Mouse (Mus musculus) gastrocnemius, adult 2 months (tissue): ENCODE data around the gene Fer1l4. TPM values are rescaled to one million over a fixed set of nuclear protein-coding genes. Genes with fewer than 3 reads are reported as not detected.

Source experiments
- DNase-seq: peaks from one replicate; pipeline ENCODE4 v3.0.0; 2022
- H3K27ac ChIP-seq: fragments of 200-600 bp; 2 replicates; pipeline ENCODE4 v1.8.1; 2022; ENCODE audit warnings: mild to moderate bottlenecking
- H3K4me3 ChIP-seq: fragments of 200-600 bp; 2 replicates; pipeline ENCODE4 v1.8.1; 2022; ENCODE audit warnings: mild to moderate bottlenecking, moderate library complexity
- CTCF ChIP-seq: fragments of 200-600 bp; IDR thresholded peaks from 2 replicates; pipeline ENCODE4 v1.8.1; 2022; ENCODE audit warnings: antibody characterized with exemption, mild to moderate bottlenecking, moderate library complexity
- intact Hi-C: fragments of 180-260 bp; cut with DNase I; formaldehyde crosslinking; loops from one replicate; pipeline ENCODE4 v1.15.1; 2025
- total RNA-seq, 2 experiments: library from RNA; stranded (reverse); gene quantifications; 2 replicates each; pipeline ENCODE4 v1.2.3; 2021

Gene Fer1l4
- total RNA-seq, 2 experiments from 2014 or later: not detected

DNA sequence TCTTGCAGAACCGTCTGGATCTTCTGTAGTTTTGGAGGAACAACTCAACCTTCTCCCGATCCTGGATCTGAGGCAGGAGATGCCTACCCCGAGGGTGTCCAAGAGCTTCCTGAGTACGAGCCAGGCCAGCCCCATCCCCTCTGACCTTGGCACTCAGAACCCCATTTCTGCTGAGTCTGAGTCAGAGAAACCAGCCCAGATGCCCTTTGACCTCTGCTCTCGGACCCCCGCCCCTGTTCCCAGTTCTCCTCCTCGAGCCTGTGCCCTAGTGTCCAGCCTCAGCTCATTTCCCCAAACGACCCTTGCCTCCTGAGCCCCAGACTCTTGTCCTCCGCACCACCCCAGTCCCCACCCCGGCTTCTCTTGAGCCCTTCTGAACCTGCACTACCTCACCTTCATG, 13.4 kb upstream of the Fer1l4 start:
- TF ChIP-seq CTCF: no peak
- peak overlapping the region; percentile 70; the same call in 1 of the 2 replicates for H3K27ac ChIP-seq
- intact Hi-C loops: no loop called here
- H3K4me3 ChIP-seq: peak overlapping the region; percentile 89
- DNase-seq: no peak

- Histone ChIP-seq H3K27ac (peak within 1 kb of the TSS; percentile 70), H3K4me3 (peak within 1 kb of the TSS; percentile 89)
- intact Hi-C loops: no loop called here
- no peak for TF ChIP-seq CTCF
- peak; percentile 82 for DNase-seq
Measured at GRCm38 (mm10) chr2:156065099-156066041, 12.6 kb upstream of the Fer1l4 start, which contains the start of gene Spag4. TSS of gene Spag4 (plus strand) at chr2:156065175.

DNA sequence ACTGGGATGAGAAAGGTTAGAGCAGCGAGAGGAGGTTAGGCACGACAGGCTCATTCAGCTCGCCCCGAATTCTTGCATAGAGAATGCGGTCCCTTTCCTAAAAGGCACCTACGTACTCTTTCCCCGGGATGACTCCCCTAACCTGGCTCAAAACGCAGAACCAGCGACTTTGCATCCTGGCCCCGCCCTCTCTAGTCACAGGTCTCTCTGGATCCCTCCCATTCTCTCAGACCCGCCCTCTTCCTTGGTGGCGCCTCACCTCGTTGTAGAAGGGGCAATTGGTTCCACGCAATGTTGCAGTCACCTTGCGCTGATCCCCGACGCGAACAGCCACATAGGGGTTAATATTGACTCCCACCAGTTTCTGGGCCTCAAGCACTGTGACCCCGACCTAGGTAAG, 4.8 kb downstream of the Fer1l4 start:
- DNase-seq: no peak
- H3K4me3 ChIP-seq: no peak overlapping the region
- no peak for TF ChIP-seq CTCF
- intact Hi-C loops: no loop called here
- no peak overlapping the region for H3K27ac ChIP-seq

GRCm38 (mm10) chr2:156042903-156043302, 9.8 kb downstream of the Fer1l4 start:
- H3K27ac ChIP-seq: no peak overlapping the region
- TF ChIP-seq CTCF: no peak
- H3K4me3 ChIP-seq: no peak overlapping the region
- no peak for DNase-seq
- intact Hi-C loops: no loop called here

DNA sequence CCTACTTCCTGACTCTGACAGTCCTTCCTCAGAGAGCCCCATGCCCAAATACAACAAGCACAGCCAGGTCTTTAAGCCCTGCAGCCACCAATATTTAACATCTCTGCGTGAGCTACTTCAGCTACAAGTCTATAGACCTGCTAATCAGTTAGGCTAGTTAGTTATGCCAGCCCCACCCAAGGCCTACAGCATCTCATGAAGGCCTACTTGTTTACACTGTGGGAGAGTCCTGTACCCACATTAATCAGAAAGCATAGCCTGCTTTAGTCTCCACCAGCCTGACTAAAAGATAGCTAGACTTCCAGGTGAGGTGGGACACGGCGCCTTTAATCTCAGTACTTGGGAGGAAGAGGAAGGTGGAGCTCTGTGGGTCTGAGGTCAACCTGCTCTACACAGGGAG, 13.4 kb downstream of the Fer1l4 start:
- no peak overlapping the region for H3K4me3 ChIP-seq
- intact Hi-C loops: no loop called here
- no peak for DNase-seq
- H3K27ac ChIP-seq: no peak overlapping the region
- TF ChIP-seq CTCF: no peak

DNA sequence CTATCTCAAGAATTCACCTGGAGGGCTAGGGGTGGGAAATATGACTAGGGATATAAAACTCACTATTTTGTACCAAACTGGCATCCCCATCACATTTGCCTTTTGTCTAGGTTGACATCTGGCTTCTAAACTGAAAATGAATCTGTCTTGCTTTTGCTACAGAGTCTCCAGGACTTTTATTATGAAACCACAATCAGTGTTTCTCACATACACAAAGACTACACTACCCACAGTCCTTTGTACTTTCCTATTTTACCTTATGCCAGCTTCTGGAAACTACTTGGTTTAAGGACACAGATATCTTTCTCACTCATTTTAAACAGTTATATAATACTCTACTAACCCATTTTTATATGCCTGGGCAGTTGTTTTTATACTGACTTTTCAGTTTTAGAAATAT, 27.3 kb downstream of the Fer1l4 start:
- no peak for TF ChIP-seq CTCF
- intact Hi-C loops: no loop called here
- DNase-seq: no peak
- no peak overlapping the region for H3K27ac ChIP-seq
- H3K4me3 ChIP-seq: no peak overlapping the region

DNA sequence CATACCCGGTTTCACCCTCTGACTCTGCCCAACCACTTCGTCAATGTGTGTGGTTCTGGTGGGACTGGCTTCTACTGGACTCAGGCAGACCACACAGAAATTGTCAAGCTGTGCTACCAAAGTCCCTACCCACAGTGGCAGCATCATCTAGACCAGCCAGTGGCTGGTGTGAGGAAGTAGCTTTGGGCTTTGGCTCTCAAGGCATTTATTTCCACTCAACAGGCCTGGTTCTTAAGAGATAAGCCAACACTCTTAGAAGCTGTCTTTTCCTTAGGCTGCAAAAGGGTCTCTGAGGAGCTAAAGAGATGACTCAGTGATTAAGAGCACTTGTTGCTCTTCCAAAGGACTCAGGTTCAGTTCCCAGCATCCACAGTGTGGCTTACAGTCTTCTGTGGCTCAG, 31.0 kb downstream of the Fer1l4 start:
- Histone ChIP-seq H3K4me3 (no peak overlapping the region), H3K27ac (no peak overlapping the region)
- no peak for DNase-seq
- intact Hi-C loops: no loop called here
- no peak for TF ChIP-seq CTCF

DNA sequence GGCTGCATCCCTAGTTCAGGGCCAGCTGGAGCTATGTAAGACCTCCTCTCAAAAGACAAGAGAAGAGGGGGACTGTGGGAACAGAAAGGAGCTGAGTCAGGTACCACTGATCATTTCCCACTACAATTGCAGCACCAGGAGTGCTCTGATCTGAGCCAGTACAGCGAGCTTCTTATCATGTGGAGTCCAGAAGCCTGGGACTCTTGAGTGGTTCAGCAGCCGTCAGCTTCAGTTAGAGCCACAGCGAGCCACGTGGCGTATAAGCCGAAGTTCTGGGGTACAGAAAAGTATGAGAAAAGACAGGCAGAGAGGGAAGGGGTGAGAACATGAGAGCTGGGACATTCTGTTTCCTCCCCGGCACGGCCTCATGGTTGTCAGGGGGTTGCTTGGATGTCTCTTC, 31.5 kb downstream of the Fer1l4 start:
- DNase-seq: no peak
- Histone ChIP-seq H3K4me3 (no peak overlapping the region), H3K27ac (no peak overlapping the region)
- intact Hi-C loops: no loop called here
- TF ChIP-seq CTCF: no peak

DNA sequence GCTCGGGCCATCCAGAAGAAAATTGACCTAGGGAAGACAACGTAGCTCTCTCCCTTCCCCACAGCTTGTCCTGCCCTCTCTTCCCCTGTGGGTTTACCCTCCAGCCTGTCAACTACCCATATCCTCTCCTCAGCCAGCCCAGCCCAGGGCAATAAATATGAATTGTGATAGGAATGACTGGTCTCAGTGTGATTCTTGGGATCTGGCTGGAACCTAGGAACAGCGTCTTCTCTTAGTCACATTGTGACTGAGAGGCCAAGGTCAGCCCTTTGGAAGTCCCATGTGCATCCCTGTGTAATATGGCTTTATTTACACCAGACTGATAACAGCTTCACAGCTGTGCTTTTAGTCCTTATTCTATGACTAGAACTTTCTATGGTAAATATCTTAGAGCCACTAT, 34.6 kb downstream of the Fer1l4 start:
- Histone ChIP-seq H3K4me3 (no peak overlapping the region), H3K27ac (no peak overlapping the region)
- intact Hi-C loops: no loop called here
- TF ChIP-seq CTCF: no peak
- DNase-seq: no peak

DNA sequence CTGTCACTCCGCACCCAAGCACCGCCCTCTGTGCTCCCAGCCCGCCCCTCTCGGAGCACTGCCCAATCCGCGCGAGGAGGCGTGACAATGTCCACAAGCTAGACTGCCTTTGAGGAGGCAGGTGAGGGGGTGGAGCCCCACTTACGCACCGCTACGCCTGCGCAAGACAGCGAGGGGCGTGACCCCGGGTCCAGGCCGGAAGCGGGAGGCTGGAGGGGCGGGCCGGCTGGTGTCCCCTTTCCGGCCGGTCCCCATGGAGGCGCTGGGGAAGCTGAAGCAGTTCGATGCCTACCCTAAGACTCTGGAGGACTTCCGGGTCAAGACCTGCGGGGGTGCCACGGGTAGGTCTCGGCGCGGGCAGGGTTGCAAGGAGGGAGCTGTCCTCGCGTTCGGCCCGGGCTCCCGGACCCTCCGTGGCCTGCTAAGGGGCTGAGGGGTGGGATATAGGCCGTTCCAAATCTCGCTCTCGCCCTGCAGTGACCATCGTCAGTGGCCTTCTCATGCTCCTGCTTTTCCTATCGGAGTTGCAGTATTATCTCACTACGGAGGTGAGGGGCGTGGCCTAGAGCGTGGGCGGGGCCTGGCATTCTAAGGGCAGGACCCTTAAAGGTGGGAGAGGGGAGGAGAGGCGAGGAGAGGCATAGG, 44.7 kb downstream of the Fer1l4 start, which contains the start of the genes 6430550D23Rik and Ergic3:
TSS of gene 6430550D23Rik (minus strand) at position 90 of the 645 bp plus-strand sequence.
TSS of gene Ergic3 (plus strand) at position 158 of the 645 bp plus-strand sequence.
- Histone ChIP-seq H3K4me3 (peak within 1 kb of the TSS; percentile 80), H3K27ac (peak within 1 kb of the TSS; percentile 90)
- intact Hi-C loops: loop anchor here (2.0 kb wide), 1 partner anchor 71 kb away; no protein-coding TSS in a partner anchor
- DNase-seq: peak; percentile 99
- TF ChIP-seq CTCF: no peak

GRCm38 (mm10) chr2:156005393-156005792, 47.4 kb downstream of the Fer1l4 start:
- Histone ChIP-seq H3K4me3 (no peak overlapping the region), H3K27ac (no peak overlapping the region)
- TF ChIP-seq CTCF: peak; percentile 39
- intact Hi-C loops: no loop called here
- DNase-seq: no peak

DNA sequence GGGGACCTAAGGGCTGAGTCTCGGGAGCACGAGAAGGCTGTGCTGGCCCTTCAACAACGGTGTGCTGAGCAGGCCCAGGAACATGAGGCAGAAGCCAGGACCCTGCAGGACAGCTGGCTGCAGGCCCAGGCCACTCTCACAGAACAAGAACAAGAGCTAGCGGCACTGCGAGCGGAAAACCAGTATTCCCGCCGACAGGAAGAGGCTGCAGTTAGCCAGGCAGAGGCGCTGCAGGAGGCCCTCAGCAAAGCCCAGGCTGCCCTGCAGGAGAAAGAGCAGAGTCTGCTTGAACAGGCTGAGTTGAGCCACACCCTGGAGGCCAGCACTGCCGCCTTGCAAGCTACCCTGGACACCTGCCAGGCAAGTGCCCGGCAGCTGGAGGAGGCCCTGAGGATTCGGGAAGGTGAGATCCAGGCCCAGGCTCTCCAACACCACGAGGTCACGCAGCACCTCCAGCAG, 60.9 kb downstream of the Fer1l4 start:
- peak; percentile 16; the same call in 1 of the 2 replicates for TF ChIP-seq CTCF
- intact Hi-C loops: no loop called here
- peak; percentile 84 for DNase-seq
- Histone ChIP-seq H3K27ac (peak overlapping the region; percentile 66), H3K4me3 (no peak overlapping the region)

GRCm38 (mm10) chr2:155991151-155991550, 61.6 kb downstream of the Fer1l4 start:
- no peak overlapping the region for H3K27ac ChIP-seq
- TF ChIP-seq CTCF: no peak
- intact Hi-C loops: no loop called here
- no peak overlapping the region for H3K4me3 ChIP-seq
- no peak for DNase-seq
